Mouse (Mus musculus): ENCODE data around the gene Defa30.
"Not testable (repeated sequence)": the region's sequence is repeated elsewhere in the genome, so short reads cannot be mapped to it uniquely, and the experiment has no call there.

DNA sequence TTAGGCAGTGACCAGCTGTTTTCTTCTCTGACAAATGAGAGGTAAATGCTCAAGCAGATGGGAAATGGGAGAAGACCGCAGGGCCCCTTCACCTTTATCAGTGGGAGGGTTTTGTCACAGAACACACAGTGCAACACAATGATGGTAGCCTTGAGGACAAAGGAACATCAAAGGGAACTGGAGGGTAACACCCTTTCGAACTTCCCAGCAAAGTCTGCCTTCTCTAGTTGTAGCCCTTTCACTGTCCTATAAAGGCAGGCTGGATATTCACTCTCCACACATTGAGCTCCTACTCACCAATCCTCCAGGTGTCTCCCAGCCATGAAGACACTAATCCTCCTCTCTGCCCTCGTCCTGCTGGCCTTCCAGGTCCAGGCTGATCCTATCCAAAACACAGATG lies at the start of gene Defa30:
- not testable (repeated sequence) for TF ChIP-seq CTCF, POLR2A (IDR thresholded peaks at IDR 0.05; ENCODE audit: insufficient read depth, low read depth, low read length)
